In genomic region chr2:128324256-128325096, GRCm38 (mm10) we compare ENCODE assay signal across 8 mouse cellular contexts.
DNase-seq lines count a peak whose midpoint lies in the region; ATAC-seq lines count a peak whose summit lies in the region.

No protein-coding gene starts in this region.

- 41% methylated on average over 13 of the region's 13 CpGs for WGBS in forebrain, embryonic 15.5 days

- H3K27me3 ChIP-seq in forebrain, embryonic 15.5 days = 0 out of 2 replicates have a peak, but pooled peaks cover 2% of the 10 kb centered on the region

- no peaks in the 10 kb centered on the region for H3K9me3 ChIP-seq in forebrain, embryonic 15.5 days

- peaks cover 13% of the 10 kb centered on the region for H3K4me1 ChIP-seq in forebrain, embryonic 15.5 days

- H3K4me3 ChIP-seq in forebrain, embryonic 15.5 days = no peak overlapping the region

- peak; percentile 47 for DNase-seq in adrenal gland, postnatal 14 days
- DNase-seq in adrenal gland, postnatal 25 days = no peak
- peak; percentile 83 for DNase-seq in 3134 (ENCODE audit: extremely low read depth, insufficient read length, low spot score)
- peak; percentile 52 for DNase-seq in lung, postnatal 36 days
- no peak for DNase-seq in spleen, adult 18-20 months

- H3K27ac ChIP-seq in forebrain, embryonic 15.5 days (replicated peaks) = 0 out of 2 replicates have a peak overlapping the region, but pooled peaks have one; percentile 1

- no peak overlapping the region for H3K9ac ChIP-seq in forebrain, embryonic 15.5 days (replicated peaks)

- no peaks in the 10 kb centered on the region for H3K36me3 ChIP-seq in forebrain, embryonic 15.5 days

- no peak overlapping the region for H3K4me2 ChIP-seq in forebrain, embryonic 15.5 days (replicated peaks)

- ATAC-seq in forebrain, embryonic 15.5 days (replicated peaks) = peak; percentile 57
- peak; percentile 35 to 51; a peak in 3 of 4 replicates for ATAC-seq in hematopoietic stem cell, adult 5-6 weeks (replicated peaks in 1 of 2; ENCODE audit: insufficient read depth in 1 of 2, low FRiP score in 2 of 2, low TSS enrichment in 1 of 2, low read depth in 1 of 2, poor library complexity in 2 of 2, severe bottlenecking in 2 of 2)
- no peak for ATAC-seq in erythroblast, adult 5-6 weeks (replicated peaks; ENCODE audit: low FRiP score, poor library complexity, severe bottlenecking)

Comparison
In these comparisons a context has a peak if more than half of its experiments do, and no peak if none do; other contexts are left out.
1. DNase-seq: peak in adrenal gland, postnatal 14 days (single experiment), 3134 (single experiment) and lung, postnatal 36 days (single experiment); none in adrenal gland, postnatal 25 days (single experiment) and spleen, adult 18-20 months (0 of 2).